16 mouse cellular contexts compared by ENCODE assay signal in the genomic region with DNA sequence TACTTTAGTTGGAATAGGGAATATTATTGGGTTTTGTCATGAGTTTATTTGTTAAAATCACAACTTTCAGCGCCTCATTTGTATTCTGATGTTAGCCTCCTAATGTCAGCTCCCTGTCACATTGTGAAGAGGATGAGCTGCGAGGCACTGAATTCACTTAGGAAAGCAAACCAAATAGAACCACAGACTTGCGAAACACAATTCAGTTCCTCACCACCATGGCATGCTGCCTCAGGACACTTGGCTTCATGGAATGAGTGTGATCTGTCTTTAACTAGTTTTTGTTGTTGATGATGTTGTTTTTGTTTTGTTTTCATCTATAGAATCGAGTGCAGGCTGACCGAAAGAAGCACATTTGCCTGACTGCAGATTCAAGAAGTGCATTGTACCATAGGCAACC. TPM values are rescaled to one million over a fixed set of nuclear protein-coding genes. Genes with fewer than 3 reads are reported as not detected.
DNase-seq lines count a peak whose midpoint lies in the region; ATAC-seq and TF ChIP-seq lines count a peak whose summit lies in the region.
"Had no signal": no experiment of that assay in that cellular context is flagged by ENCODE, and none has a peak within 500 bp of the region (broad histone marks: within the 10 kb centered on the region; RNA-seq: fewer than 3 reads in every experiment).

No protein-coding gene starts in this region.

- ATAC-seq in liver, embryonic 11.5 days (replicated peaks; ENCODE audit: low FRiP score), result no peak
- ATAC-seq in activated CD4-positive, CD25-positive, alpha-beta regulatory T cell, adult 4 months, result peak; percentile 10
- ATAC-seq in megakaryocyte progenitor cell, adult 5-6 weeks (replicated peaks; ENCODE audit: poor library complexity), result peak; percentile 81
- ATAC-seq: forebrain, embryonic 14.5 days; intestine, embryonic 16.5 days had no signal

- peak overlapping the region; percentile 34; the same call in 1 of the 2 replicates for H3K27ac ChIP-seq in liver, adult 2 months (replicated peaks; ENCODE audit: insufficient read depth, low read depth, low read length)
- H3K27ac ChIP-seq in liver, embryonic 11.5 days (ENCODE audit: low read depth, low read length), result no peak overlapping the region
- H3K27ac ChIP-seq: hindbrain, embryonic 13.5 days; liver, embryonic 15.5 days; midbrain, embryonic 10.5 days had no signal

- no peak overlapping the region for H3K4me3 ChIP-seq in liver, adult 2 months (ENCODE audit: insufficient read depth, low read depth, low read length)
- H3K4me3 ChIP-seq in liver, embryonic 11.5 days (ENCODE audit: low read depth, low read length), result no peak overlapping the region
- H3K4me3 ChIP-seq: hindbrain, embryonic 13.5 days; liver, embryonic 15.5 days; midbrain, embryonic 10.5 days had no signal

- H3K36me3 ChIP-seq in liver, adult 2 months (ENCODE audit: control insufficient read depth, insufficient read depth, low read length), result no peaks in the 10 kb centered on the region
- no peaks in the 10 kb centered on the region for H3K36me3 ChIP-seq in liver, embryonic 11.5 days (ENCODE audit: control insufficient read depth, insufficient read depth, low read length)
- H3K36me3 ChIP-seq: hindbrain, embryonic 13.5 days; liver, embryonic 15.5 days; midbrain, embryonic 10.5 days had no signal

- no peak overlapping the region for H3K4me2 ChIP-seq in liver, embryonic 11.5 days
- H3K4me2 ChIP-seq: hindbrain, embryonic 13.5 days; liver, embryonic 15.5 days had no signal

- H3K9ac ChIP-seq in liver, adult 2 months (ENCODE audit: low read depth, low read length), result no peak overlapping the region
- H3K9ac ChIP-seq in liver, embryonic 11.5 days (ENCODE audit: low read depth, low read length), result no peak overlapping the region
- H3K9ac ChIP-seq: hindbrain, embryonic 13.5 days; liver, embryonic 15.5 days had no signal

- peak; percentile 83 for DNase-seq in liver, adult 2 months (ENCODE audit: extremely low read depth, low read depth, low spot score)
- no peak for DNase-seq in liver, embryonic 11.5 days (ENCODE audit: low spot score)
- peak; percentile 63 for DNase-seq in 416B (ENCODE audit: low read depth)
- DNase-seq in thymus, adult 18-20 months, result no peak
- no peak for DNase-seq in embryo, embryonic 9.5 days (ENCODE audit: extremely low spot score)
- DNase-seq: cerebellum, adult 2 months; heart, postnatal 10 days; kidney, postnatal 36 days; left cerebral cortex, postnatal 4 days had no signal

- WGBS in liver, adult 2 months, result 55% methylated on average over 5 of the region's 5 CpGs
- WGBS in liver, embryonic 11.5 days, result 69% methylated on average over 5 of the region's 5 CpGs

- no peaks in the 10 kb centered on the region for H3K9me3 ChIP-seq in liver, embryonic 11.5 days (ENCODE audit: control insufficient read depth, low read length)
- H3K9me3 ChIP-seq: hindbrain, embryonic 13.5 days; liver, embryonic 15.5 days; midbrain, embryonic 10.5 days had no signal

- peaks cover 2% of the 10 kb centered on the region; the same call in 1 of the 2 replicates for H3K79me2 ChIP-seq in liver, adult 2 months (ENCODE audit: control insufficient read depth, insufficient read depth, low read length)

- no peak for TF ChIP-seq CTCF in liver, adult 2 months (IDR thresholded peaks at IDR 0.05; ENCODE audit: low read depth, low read length)

- TF ChIP-seq POLR2A in liver, adult 2 months (IDR thresholded peaks at IDR 0.05; ENCODE audit: extremely low read depth, insufficient read depth, low read length), result no peak

- H3K4me1 ChIP-seq in liver, adult 2 months (ENCODE audit: control insufficient read depth, insufficient read depth, low read length), result peaks cover 13% of the 10 kb centered on the region
- no peaks in the 10 kb centered on the region for H3K4me1 ChIP-seq in liver, embryonic 11.5 days (replicated peaks; ENCODE audit: control insufficient read depth, insufficient read depth, low read length)
- H3K4me1 ChIP-seq: hindbrain, embryonic 13.5 days; midbrain, embryonic 10.5 days had no signal

- no peaks in the 10 kb centered on the region for H3K27me3 ChIP-seq in liver, adult 2 months (ENCODE audit: control insufficient read depth, insufficient read depth, low read length)
- no peaks in the 10 kb centered on the region for H3K27me3 ChIP-seq in liver, embryonic 11.5 days (replicated peaks; ENCODE audit: control insufficient read depth, insufficient read depth, low read length)
- H3K27me3 ChIP-seq: hindbrain, embryonic 13.5 days; liver, embryonic 15.5 days had no signal

RNA-seq across cellular contexts. Expression of gene Alcam, which starts 35.9 kb away (rescaled TPM):
- 52.0 and 65.6 TPM in 2 replicates for total RNA-seq in liver, adult 2 months (2014; rRNA removed)
- 7.4 and 8.7 TPM in 2 replicates for polyA plus RNA-seq in liver, adult 2 months (2012; rRNA removed)
- 27.5 and 32.8 TPM in 2 replicates for polyA plus RNA-seq in liver, embryonic 11.5 days (2014; fragmentation: Nextera tagmentation; extraction: Ambion mirVana)
- 1 to 10 TPM; 5.5 to 7.0 TPM for polyA plus RNA-seq in activated CD4-positive, CD25-positive, alpha-beta regulatory T cell, adult 4 months (2017; shearing (Covaris generic))
- total RNA-seq in megakaryocyte progenitor cell, adult 5-6 weeks (2015), result 26.3 and 28.2 TPM in 2 replicates
- 34.3 and 34.4 TPM in 2 replicates for total RNA-seq in megakaryocyte progenitor cell, adult 5-6 weeks (2017)

Comparison
In these comparisons a context has a peak if more than half of its experiments do, and no peak if none do; other contexts are left out.
1. DNase-seq: peak in liver, adult 2 months (single experiment) and 416B (single experiment); none in liver, embryonic 11.5 days (single experiment), thymus, adult 18-20 months (0 of 2) and embryo, embryonic 9.5 days (single experiment).